Mouse (Mus musculus) lung, embryonic 16.5 days (tissue): ENCODE measurements around the gene Gucy2e. TPM values are rescaled to one million over a fixed set of nuclear protein-coding genes. Genes with fewer than 3 reads are reported as not detected.

Experiments
- ATAC-seq: fragments of 200-750 bp; cut with Nextera tagmentation; 2 replicates; pipeline ENCODE4 v1.8.0; 2017; ENCODE audit warnings: low read depth, mild to moderate bottlenecking, moderate library complexity
- H3K27ac ChIP-seq: fragments of 300-500 bp; sonication (generic); 2 replicates; pipeline ENCODE4 v1.5.1; 2014; ENCODE audit warnings: mild to moderate bottlenecking, control low read depth, low read length
- H3K27me3 ChIP-seq: fragments of 300-500 bp; sonication (generic); 2 replicates; pipeline ENCODE4 v1.6.1; 2014; ENCODE audit warnings: low read depth, low read length, mixed read lengths; ENCODE audit not compliant: control insufficient read depth, insufficient read depth
- H3K36me3 ChIP-seq: fragments of 300-500 bp; sonication (generic); 2 replicates; pipeline ENCODE4 v1.6.1; 2014; ENCODE audit warnings: low read length; ENCODE audit not compliant: control insufficient read depth, insufficient read depth
- H3K4me1 ChIP-seq: fragments of 300-500 bp; sonication (generic); replicated peaks from 2 replicates; pipeline ENCODE4 v1.6.1; 2014; ENCODE audit warnings: low read length, mixed read lengths; ENCODE audit not compliant: control insufficient read depth, insufficient read depth
- H3K4me2 ChIP-seq: fragments of 300-500 bp; sonication (generic); 2 replicates; pipeline ENCODE4 v1.6.1; 2014; ENCODE audit warnings: low read depth, low read length, control low read depth
- H3K4me3 ChIP-seq: fragments of 300-500 bp; sonication (generic); 2 replicates; pipeline ENCODE4 v1.5.1; 2014; ENCODE audit warnings: mild to moderate bottlenecking, low read length, control low read depth
- H3K9ac ChIP-seq: fragments of 300-500 bp; sonication (generic); 2 replicates; pipeline ENCODE4 v1.6.1; 2014; ENCODE audit warnings: low read length, control low read depth
- H3K9me3 ChIP-seq: fragments of 300-500 bp; sonication (generic); 2 replicates; pipeline ENCODE4 v1.6.1; 2016; ENCODE audit warnings: low read length; ENCODE audit not compliant: control insufficient read depth
- WGBS: fragments of 180-500 bp; shearing (Covaris S2); extraction: QIAGEN DNeasy Blood & Tissue Kit; methylation state at CpG from one replicate; pipeline ENCODE4 v1.1.7; 2014; 5-methylcytosine and 5-hydroxymethylcytosine counted together
- polyA plus RNA-seq: library from polyadenylated mRNA; unstranded; fragments of >200 nt; fragmentation: Nextera tagmentation; extraction: Ambion mirVana; gene quantifications from 2 replicates; pipeline ENCODE4 v1.2.1, GENCODE M21; 2015

Gene Gucy2e
- polyA plus RNA-seq, 1 experiment from 2014 or later: 0.10 TPM

GRCm38 (mm10) chr11:69174722-69175121 lies 62.1 kb downstream of the Gucy2e start:
- WGBS: 77% methylated on average over 7 of the region's 7 CpGs

GRCm38 (mm10) chr11:69172606-69173005 lies 64.2 kb downstream of the Gucy2e start:
- Histone ChIP-seq H3K36me3 (no peaks in the 10 kb centered on the region), H3K4me1 (no peaks in the 10 kb centered on the region), H3K4me2 (no peak overlapping the region), H3K9ac (no peak overlapping the region), H3K27me3 (no peaks in the 10 kb centered on the region), H3K4me3 (no peak overlapping the region), H3K27ac (no peak overlapping the region), H3K9me3 (no peaks in the 10 kb centered on the region)
- no peak for ATAC-seq
- 67% methylated on average over 2 of the region's 2 CpGs for WGBS

More at GRCm38 (mm10) chr11:69174722-69175121, 62.1 kb downstream of the Gucy2e start:
- Histone ChIP-seq H3K36me3 (no peaks in the 10 kb centered on the region), H3K9me3 (no peaks in the 10 kb centered on the region), H3K27me3 (no peaks in the 10 kb centered on the region), H3K4me2 (no peak overlapping the region), H3K4me3 (no peak overlapping the region), H3K9ac (no peak overlapping the region), H3K4me1 (no peaks in the 10 kb centered on the region), H3K27ac (no peak overlapping the region)
- no peak for ATAC-seq

GRCm38 (mm10) chr11:69171626-69172025 lies 65.2 kb downstream of the Gucy2e start:
- Histone ChIP-seq H3K27ac (no peak overlapping the region), H3K4me2 (no peak overlapping the region), H3K9me3 (no peaks in the 10 kb centered on the region), H3K4me1 (no peaks in the 10 kb centered on the region), H3K4me3 (no peak overlapping the region), H3K27me3 (no peaks in the 10 kb centered on the region), H3K36me3 (no peaks in the 10 kb centered on the region), H3K9ac (no peak overlapping the region)
- 29% methylated on average over 7 of the region's 7 CpGs for WGBS
- ATAC-seq: peak; percentile 83

GRCm38 (mm10) chr11:69169313-69169712 lies 67.5 kb downstream of the Gucy2e start:
- Histone ChIP-seq H3K4me1 (no peaks in the 10 kb centered on the region), H3K9me3 (no peaks in the 10 kb centered on the region), H3K4me2 (no peak overlapping the region), H3K27me3 (peaks cover 2% of the 10 kb centered on the region; the same call in 1 of the 2 replicates), H3K27ac (no peak overlapping the region), H3K36me3 (no peaks in the 10 kb centered on the region), H3K9ac (no peak overlapping the region), H3K4me3 (no peak overlapping the region)
- ATAC-seq: no peak
- WGBS: 77% methylated on average over 12 of the region's 12 CpGs

Other genes starting within 250 kb of the Gucy2e start
- 26.2 and 27.0 TPM in 2 replicates for gene Pfas, start 228.6 kb downstream of the Gucy2e start, polyA plus RNA-seq
- 47.6 and 53.3 TPM in 2 replicates for gene Ctc1, start 221.1 kb downstream of the Gucy2e start, polyA plus RNA-seq
- gene Aurkb, start 191.4 kb downstream of the Gucy2e start, polyA plus RNA-seq: 183 and 189 TPM in 2 replicates
- gene Borcs6, start 177.3 kb downstream of the Gucy2e start, polyA plus RNA-seq: 7.2 and 8.6 TPM in 2 replicates
- 101 and 104 TPM in 2 replicates for gene Tmem107, start 166.2 kb downstream of the Gucy2e start, polyA plus RNA-seq
- 80.6 and 85.2 TPM in 2 replicates for gene Vamp2, start 148.5 kb downstream of the Gucy2e start, polyA plus RNA-seq
- 31.1 and 32.4 TPM in 2 replicates for gene Per1, start 141.8 kb downstream of the Gucy2e start, polyA plus RNA-seq
- 0.38 and 0.43 TPM in 2 replicates for gene Hes7, start 116.6 kb downstream of the Gucy2e start, polyA plus RNA-seq
- gene 9130213A22Rik, start 114.4 kb downstream of the Gucy2e start, polyA plus RNA-seq: 0.36 and 0.44 TPM in 2 replicates
- gene Aloxe3, start 111.1 kb downstream of the Gucy2e start, polyA plus RNA-seq: 0.24 and 0.31 TPM in 2 replicates
- gene Alox12b, start 80.0 kb downstream of the Gucy2e start, polyA plus RNA-seq: 0.33 TPM in 1 of 2 replicates, not detected in the other
- gene Alox8, start 39.2 kb downstream of the Gucy2e start, polyA plus RNA-seq: 0.43 and 0.44 TPM in 2 replicates
- gene Cntrob, start 86.7 kb upstream of the Gucy2e start, polyA plus RNA-seq: 26.3 and 28.7 TPM in 2 replicates
- gene Trappc1, start 86.9 kb upstream of the Gucy2e start, polyA plus RNA-seq: 159 and 168 TPM in 2 replicates
- gene Kcnab3, start 89.2 kb upstream of the Gucy2e start, polyA plus RNA-seq: 0.62 and 1.6 TPM in 2 replicates
- gene Rnf227, start 103.4 kb upstream of the Gucy2e start, polyA plus RNA-seq: 11.0 and 12.6 TPM in 2 replicates
- 56.9 and 60.3 TPM in 2 replicates for gene Chd3, start 132.4 kb upstream of the Gucy2e start, polyA plus RNA-seq
- 158 and 165 TPM in 2 replicates for gene Naa38, start 158.5 kb upstream of the Gucy2e start, polyA plus RNA-seq
- gene Cyb5d1, start 158.6 kb upstream of the Gucy2e start, polyA plus RNA-seq: 32.3 and 32.6 TPM in 2 replicates
- gene Tmem88, start 161.2 kb upstream of the Gucy2e start, polyA plus RNA-seq: 54.7 and 57.4 TPM in 2 replicates
- 25.2 and 26.0 TPM in 2 replicates for gene Kdm6b, start 176.6 kb upstream of the Gucy2e start, polyA plus RNA-seq